Mouse (Mus musculus): ENCODE results near the gene Hes6.

DNA sequence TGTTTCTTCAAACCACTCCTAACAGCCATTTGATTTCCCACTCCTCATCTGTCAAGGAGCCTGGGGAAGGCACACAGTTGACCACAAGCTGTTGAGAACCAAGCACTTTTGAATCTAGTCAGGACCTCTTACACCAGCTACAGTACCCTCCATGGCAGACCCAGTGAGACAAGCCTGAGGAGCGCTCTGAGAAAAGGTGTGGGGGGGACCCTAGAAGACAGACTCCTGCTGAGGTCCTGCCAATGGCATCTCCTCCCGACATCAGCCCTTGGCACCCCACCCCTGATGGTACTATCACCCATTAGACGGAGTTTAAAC, 23.2 kb upstream of the Hes6 start:
- TF ChIP-seq CTCF (IDR thresholded peaks at IDR 0.05; ENCODE audit: borderline replicate concordance, extremely low read depth, insufficient read depth, insufficient read length) (no peak), POLR2A (IDR thresholded peaks at IDR 0.05; ENCODE audit: borderline replicate concordance, extremely low read depth, insufficient read depth, insufficient read length, poor library complexity, severe bottlenecking) (no peak)

Measured in brain, embryonic 14.5 days (tissue).